Mouse (Mus musculus) megakaryocyte, embryonic 14.5 days (primary cell): ENCODE data around the gene Aktip.

Experiments used
- FLI1 ChIP-seq: IDR thresholded peaks from 2 replicates; pipeline ENCODE4 v1.6.1; 2012; ENCODE audit warnings: low read length, inconsistent platforms, mixed read lengths
- GATA1 ChIP-seq: IDR thresholded peaks from 3 replicates; pipeline ENCODE4 v1.6.1; 2012; ENCODE audit warnings: mixed read lengths, low read length, inconsistent platforms, borderline replicate concordance

DNA sequence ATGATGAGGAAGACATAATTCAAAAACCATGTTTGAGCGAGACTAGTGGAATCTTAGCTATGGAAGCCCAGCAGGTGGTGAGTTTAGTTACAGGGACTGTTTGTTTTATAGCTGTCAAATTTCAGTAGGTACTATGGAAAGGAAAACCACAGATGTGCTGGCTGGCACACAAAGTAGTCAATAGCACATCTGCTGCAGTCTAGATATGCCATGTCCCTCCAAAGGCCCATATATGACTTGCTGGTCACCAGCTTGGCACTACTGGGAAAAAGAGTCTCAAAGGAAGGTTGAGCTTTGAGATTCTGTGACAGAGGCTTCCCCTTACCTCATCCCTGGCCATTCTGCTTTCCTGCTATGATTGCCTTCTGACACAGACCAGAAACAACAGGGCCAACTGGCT is 42.9 kb upstream of the Aktip start:
- TF ChIP-seq GATA1 (no peak), FLI1 (no peak)
